Mouse (Mus musculus): Measurements from ENCODE around the gene Rpl37.
"Not testable (repeated sequence)": the region's sequence is repeated elsewhere in the genome, so short reads cannot be mapped to it uniquely, and the experiment has no call there.

Rpl37 gene

DNA sequence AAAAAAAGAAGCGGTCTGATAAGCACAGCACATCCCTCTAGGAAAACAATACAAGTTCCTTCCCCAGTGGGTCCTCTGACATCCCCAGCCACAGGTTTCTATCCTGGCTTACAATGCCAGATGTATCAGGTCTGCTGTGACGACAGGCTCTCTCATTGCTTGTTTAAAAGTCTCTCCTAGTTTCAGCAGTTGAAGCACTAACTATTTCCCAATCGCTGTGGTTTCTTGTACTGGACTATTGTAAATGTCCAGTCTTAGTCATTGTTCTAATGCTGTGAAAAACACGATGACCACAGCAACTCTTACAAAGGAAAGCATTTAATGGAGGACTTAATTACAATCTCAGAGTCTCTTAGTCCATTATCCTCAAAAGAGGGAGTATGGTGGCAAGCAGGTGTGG, 10.0 kb downstream of the Rpl37 start:
- DNase-seq (ENCODE audit: low spot score) = no peak

DNA sequence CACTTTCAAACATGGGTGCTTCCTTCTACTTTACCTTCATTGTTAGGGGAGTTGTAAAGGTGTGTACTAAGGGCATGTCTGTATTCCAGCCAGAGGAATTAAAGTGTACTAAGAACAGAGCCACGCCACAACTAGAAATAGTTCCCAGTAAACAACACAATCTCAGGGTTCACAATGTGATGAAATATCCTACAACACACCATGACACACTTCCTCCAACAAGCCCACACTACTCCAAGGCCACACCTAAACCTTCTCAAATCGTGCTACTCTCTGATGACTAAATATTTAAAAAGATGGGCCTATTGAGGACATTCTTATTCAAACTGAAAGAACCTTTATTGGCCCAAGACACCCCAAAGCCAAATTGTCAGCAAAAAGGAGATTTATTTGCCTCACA, 11.0 kb downstream of the Rpl37 start:
- no peak for DNase-seq (ENCODE audit: low spot score)

DNA sequence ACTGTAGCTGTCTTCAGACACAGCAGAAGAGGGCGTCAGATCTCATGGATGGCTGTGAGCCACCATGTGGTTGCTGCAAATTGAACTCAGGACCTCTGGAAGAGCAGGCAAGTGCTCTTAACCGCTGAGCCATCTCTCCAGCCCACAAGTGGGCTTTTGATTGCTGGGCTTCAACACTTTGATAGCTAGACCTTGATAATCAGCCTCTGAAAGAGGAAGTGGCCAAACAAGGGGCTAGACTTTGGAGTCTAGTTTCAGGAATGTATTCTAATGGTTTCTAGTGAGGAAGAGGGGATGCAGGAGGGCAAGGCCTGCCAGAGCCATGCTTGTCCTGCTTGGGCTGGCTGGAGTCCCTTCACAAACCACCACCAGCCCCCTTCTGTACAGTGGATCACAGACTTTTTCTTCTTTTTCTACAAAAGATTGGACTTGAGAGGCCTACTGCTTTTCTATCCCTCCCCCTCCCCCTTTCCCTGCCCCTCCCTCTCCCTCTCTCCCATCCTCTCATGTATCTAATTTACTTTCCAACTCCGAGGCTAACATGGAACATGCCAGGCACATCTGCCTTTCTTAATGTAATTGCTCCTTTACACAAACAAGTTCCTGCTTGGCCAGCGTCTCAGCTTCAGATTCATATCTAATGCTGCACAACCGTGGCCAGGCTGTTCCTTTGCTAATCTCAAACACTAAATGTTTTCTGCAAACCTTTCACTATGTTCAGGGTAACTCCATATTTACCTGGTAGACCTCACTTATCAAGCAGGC, 11.9 kb downstream of the Rpl37 start:
- DNase-seq (ENCODE audit: low spot score) = no peak

DNA sequence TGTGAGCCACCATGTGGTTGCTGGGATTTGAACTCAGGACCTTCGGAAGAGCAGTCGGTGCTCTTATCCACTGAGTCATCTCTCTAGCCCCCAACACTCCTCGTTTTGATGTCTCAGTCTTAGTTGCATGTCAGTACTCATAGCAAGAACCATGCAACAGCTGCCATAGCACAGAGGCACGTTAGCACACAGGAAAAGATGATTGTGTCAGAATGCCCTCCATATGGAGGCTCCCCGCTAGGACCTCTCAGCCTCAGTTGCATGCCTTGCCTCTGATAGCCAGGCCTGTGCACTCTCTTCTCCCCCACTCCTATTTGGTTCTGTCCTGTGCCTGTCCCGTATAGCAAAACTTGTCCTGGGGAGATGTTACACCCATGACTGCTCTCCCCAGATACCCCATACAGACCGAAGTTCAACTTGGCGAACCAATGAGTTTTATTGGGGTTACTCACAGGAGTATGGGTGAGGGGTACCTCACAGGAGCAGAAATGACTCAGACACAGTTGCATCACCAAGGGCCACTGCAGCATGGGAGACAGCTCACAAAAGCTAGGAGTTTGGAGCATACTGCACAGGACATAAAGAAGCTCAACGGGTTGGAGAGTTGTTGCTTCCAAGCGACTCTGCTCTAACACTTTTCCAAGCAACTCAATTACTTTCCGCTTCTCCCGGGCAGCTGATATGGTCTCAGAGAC, 12.8 kb downstream of the Rpl37 start:
- DNase-seq (ENCODE audit: low spot score) = no peak

DNA sequence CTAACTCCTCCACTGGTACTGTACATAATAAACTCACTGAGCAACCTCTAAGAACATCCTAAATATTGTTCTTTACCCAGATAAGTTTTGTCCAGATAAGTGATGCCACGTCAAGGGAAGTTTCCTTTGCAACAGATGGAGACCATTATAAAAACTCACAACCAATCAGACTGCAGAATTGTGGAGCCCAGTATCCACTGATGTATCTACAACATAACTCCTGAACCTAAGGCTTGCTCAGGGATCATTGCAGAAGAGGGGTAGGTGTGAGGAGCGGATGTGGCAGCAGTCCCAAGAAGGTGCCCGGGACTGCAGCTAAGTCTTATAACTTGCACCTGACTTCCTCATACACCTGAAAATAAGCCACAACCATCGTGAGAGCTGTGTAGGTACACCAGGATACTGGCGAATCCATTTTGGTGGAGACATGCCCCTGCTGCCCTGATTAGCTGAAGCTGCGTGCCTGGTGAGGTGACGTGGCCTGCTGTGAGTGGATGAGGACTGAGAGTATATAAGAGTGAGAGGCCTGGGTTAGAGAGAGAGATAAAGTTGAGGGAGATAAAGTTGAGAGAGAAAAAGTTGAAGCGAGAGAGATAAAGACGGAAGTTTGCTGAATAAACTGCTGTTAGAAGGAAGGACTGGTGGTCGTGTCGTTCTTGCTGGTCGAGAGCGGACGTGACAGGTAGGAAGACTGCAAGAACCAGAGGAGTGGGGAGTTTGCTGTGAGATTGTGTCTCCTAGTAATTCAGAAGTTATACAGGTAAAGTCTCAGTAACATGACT, 14.6 kb downstream of the Rpl37 start:
- not testable (repeated sequence) for DNase-seq (ENCODE audit: low spot score)

DNA sequence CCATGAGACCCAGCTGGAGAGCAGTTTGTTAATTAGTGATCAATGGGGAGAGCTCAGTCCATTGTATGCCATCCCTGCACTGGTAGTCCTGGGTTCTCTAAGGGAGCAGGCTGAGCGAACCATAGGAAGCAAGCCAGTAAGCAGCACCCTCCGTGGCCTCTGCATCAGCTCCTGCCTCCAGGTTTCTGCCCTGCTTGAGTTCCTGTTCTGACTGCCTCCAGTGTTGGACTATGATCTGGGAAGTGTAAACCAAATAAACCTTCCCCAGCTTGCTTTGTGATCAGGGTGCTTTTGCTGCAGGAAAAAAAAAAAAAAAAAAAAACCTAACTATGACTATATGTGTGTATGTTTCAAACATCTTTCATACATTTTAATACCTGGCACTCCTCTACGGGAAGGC, 16.9 kb downstream of the Rpl37 start:
- no peak for DNase-seq (ENCODE audit: low spot score)

DNA sequence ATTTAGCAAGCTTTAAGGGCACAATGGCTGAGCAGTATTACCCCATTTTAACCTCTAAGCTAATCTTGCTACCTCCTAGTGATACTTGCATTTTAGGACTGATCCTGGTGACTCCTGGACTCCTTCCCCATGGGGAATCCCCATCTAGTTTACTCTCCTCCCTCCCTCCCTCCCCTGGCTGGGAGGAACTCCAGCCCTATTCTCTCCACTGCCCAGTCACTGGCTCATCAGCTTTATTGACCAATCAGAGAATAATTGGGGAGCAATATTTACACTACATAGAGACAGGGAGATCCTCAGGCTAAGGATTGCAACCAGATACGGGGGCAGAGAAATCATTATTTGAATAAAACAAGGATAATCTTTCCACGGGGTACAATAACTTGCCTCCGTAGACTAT, 17.7 kb downstream of the Rpl37 start:
- DNase-seq (ENCODE audit: low spot score) = no peak

DNA sequence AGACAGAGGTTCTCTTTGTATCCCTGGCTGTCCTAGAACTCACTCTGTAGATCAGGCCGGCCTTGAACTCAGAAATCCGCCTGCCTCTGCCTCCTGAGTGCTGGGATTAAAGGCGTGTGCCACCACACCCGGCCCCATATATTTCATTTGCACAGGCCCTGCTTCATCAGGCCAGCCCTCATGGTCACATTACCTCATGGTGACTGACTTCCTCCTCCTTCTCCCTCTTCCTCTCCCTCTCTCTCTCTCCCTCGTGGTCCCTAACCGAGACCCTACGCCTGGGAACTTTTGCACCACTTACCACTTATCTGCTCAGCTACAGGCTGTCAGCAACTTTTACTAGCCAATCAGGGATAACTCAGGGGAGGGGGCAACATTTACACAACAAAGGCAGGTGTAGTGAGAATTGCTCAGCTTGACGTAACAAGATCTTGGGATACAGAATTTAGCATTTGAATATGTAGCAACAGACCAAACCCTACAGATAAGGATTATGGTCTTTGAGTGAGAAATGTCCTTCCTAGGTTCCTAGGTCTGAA, 18.6 kb downstream of the Rpl37 start:
- no peak for DNase-seq (ENCODE audit: low spot score)

DNA sequence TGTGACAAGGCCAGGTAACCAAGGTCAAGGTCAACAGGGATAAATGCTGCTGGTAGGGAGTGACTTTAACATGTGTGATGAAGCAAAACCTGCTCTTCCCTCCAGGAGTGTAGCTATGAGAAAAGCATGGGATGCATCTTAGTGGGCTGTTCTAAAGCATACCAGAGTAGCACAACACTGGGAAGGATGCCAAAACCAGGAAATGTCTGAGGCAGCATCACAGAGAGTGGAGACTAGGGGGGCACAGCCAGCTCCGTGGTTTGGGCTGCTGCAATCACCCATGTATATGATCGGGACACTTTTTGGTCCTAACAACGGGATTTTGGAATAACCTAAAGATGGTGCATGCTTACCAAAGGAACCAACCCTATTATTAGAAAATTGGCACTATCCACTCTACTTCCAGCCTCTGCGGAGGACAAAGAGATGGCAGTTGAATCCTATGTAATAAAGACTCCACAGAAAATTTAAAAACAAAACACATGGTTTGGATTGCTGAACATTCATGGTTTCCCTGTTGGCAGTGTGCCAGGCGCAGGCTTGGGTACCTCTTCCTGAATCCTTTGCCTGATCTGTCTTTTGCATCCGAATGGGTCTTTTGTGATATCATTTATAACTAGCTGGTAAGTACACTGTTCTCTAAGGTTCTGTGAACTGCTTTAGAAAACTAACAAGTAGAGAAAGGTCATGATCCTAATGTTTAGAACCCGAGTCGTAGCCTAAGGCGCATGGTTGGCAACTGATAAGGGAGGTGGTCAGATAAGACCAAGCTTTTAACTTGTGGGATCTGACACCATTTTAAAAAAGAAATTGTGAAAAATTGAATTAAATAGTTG, 21.8 kb downstream of the Rpl37 start:
- DNase-seq (ENCODE audit: low spot score) = no peak

DNA sequence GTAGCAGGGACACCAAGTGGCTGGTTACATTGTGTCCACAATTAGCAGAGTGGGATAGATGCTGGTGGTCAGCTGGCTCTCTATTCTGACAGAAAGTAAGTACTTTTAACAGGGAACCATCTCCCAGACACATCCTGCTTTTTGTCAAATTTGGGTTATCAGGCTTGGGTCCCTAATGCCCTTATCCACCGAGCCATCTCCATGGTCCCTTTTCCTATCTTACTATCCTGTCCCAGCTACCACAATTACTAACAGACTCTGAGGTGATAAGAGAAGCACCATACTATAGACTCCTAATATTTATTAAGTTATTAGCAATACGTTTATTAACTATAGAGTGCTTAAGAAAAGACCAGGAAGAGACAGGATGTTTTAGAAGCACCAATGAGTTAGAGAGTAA, 22.9 kb downstream of the Rpl37 start:
- no peak for DNase-seq (ENCODE audit: low spot score)

DNA sequence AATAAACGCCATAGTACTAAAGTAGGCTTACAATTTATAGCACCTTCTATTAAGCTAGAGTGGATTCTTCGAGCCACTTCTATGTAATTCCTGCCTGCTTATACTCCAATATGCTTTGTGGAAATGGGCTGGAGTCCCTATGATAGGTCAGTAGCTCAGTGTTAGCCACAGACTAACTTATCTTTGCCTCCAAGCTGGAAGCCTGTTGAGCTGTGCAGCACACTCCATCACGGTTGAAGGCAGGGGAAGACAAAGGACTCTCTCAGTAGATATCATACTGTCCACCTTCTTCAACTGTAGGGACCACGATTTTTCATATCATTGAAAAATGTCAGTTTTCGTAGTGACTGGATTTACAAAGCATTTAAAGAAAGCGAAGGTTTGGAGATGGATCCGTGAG, 23.4 kb downstream of the Rpl37 start:
- no peak for DNase-seq (ENCODE audit: low spot score)

DNA sequence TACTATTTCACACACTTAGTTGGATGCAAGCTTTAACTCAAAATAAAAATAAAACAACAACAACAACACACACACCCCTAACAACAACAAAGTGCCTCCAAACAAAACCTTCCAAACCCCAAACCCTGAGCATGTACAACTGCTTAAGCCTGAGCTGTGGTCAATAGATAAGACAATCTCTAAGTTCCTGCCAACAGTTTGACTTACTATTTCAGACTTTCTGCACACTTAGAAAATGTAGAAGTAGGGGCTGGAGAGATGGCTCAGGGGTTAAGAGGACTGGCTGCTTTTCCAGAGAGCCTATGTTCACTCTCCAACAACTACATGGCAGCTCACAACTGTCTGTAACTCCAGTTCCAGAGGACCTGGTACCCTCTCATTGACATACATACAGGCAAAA, 23.9 kb downstream of the Rpl37 start:
- DNase-seq (ENCODE audit: low spot score) = no peak

DNA sequence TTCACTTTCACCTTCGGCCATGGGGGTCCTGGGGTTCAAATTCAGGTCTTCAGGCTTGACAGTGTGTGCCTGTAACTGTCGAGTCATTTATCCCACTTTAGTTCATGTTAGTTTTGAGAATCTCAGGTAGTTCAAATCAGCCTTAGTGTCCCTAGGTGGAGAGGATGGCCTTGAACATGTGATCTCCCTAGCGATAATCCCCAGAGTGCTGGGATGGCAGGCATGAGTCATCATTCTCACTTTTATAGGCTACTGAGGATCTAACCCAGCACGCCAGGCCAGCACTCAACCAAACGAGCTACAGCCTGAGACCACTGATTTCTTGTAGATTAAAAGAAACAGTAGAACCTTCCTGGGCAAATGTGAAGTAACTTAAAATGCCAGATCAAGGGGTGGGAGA, 25.6 kb downstream of the Rpl37 start:
- no peak for DNase-seq (ENCODE audit: low spot score)

DNA sequence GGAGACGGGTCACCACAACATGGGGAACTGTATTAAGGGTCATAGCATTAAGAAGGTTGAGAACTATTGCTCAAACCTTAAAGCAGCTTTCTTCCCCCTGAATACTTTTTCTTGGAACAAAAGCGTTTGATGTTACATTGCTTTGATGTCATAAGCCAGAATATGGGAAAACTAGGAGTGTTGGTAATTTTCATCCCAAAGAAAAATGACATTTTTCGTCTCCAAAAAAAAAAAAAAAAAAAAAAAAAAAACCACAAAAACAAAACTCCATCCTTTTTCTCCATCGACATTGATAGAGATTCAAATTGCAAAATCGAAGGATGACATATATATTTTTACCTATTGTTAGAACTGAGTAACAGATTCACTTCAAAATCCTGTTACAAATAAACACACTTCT, 26.3 kb downstream of the Rpl37 start:
- no peak for DNase-seq (ENCODE audit: low spot score)

DNA sequence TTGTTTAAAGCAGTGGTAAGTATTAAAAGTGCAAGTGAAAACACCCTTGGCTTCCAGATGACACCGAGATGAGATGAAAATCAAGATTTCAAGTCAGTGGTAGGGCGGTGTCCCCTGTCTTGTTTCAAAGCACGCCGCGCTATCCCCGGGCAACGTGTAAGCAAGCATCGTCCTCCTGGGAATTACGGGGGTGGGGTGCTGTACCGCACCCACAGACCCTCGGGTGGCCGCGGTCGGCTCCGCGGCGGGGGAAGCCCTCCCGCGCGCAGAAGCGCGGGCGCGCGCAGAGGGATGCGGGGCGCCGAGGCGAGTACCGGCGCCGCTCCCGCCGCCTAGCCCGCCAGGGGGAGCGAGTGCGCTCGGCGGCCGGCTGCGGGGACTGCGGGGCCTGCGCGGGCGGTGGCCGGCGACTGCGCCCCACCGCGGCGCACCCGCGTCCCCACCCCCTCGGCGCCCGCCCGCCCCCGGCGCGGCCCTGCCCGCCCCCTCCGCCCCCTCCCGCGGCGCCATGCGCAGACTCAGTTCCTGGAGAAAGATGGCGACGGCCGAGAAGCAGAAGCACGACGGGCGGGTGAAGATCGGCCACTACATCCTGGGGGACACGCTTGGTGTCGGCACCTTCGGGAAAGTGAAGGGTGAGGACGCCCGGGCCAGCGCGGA, 27.0 kb downstream of the Rpl37 start, which contains the start of gene Prkaa1:
TSS of gene Prkaa1 (plus strand) at position 501 of the 660 bp plus-strand sequence.
- no peak for DNase-seq (ENCODE audit: low spot score)

DNA sequence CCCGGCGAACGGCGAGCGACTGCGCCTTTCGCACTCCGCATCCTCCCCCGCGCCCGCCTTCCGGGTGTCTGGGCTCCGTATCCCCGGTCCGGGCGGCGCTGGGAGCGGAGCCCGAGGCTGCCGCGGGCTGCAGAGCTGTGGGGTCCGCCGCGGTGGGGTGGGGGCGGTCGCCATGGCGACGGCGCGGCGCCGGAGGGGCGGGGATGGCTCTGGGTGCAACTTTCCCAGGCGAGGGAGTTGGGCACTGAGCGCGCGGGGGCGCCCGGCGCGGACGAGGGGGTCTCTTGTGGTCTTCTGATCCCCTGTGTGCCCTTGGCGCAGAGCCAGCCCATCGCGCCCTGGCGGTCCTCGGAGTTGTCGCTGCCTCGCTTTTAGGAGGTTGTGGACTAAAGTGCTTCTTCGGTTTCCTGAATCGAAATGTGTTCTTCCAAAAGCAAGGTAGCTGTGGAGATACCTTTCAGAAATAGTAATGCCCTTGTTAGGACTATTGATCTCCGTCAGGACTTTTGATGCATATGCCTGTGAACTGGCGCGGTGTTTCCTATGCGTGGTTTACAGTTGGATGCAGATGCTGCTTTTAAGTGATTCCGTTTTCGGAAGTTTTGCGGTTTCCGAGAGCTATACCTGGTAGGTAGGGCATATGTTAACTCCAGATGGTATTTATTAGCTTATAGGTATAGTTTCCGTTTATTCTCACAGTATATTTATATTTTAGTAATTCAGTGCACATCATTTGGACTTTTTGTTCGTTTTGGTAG, 27.8 kb downstream of the Rpl37 start:
- peak; percentile 61 for DNase-seq (ENCODE audit: low spot score)

DNA sequence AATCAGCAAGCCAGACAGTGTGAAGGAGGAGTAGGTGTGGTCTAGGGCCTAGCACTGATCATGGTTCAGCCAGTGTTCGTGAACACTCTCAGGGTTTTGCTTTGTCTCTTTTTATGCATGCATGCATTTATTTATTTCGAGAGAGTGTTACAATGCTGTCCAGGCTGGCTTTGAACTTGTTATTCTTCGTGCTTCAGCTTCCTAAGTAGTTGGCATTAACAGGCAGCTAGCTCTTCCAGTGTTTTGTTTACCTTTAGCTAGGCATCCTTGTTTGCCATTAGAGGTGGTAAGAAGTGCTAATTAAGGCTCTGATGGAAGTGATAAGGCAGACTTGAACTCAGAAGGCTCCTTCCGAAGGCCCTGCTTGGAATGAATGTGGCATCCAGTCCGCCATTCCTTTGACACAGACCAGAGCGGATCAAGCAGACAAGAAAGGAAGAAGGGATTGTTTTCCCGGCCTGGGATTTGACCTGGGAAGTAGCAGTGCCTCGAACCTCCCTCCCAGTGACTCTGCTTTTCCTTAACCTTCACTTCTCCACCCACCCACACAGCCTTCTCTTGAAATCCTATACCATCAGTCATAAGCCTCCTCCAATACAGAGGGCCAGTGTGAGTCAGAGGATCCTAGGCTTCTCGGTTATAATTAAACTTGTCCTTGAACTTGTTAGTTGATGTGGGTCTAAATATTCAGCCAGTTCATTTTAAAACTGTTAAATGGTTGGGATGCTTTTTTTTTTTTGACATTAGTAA, 28.9 kb downstream of the Rpl37 start:
- no peak for DNase-seq (ENCODE audit: low spot score)

DNA sequence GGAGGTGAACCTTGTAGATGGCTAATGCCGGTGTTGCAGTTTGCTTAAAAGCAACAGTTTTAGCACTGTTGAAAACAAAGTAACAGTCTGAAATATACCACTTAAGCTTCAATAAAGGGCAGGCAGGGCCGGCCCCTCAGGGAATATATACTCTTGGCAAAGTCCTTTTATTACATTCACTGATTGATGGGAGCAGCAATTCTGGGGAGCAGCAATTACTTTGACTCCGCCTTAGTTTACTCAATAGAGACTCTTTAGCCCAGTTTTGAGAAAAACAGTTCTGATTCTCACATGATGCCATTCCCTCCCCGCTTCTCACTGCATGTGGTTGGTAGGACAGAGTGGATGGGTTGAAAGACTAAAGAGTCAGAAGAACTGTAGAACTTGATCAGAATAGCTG, 32.7 kb downstream of the Rpl37 start:
- DNase-seq (ENCODE audit: low spot score) = no peak

DNA sequence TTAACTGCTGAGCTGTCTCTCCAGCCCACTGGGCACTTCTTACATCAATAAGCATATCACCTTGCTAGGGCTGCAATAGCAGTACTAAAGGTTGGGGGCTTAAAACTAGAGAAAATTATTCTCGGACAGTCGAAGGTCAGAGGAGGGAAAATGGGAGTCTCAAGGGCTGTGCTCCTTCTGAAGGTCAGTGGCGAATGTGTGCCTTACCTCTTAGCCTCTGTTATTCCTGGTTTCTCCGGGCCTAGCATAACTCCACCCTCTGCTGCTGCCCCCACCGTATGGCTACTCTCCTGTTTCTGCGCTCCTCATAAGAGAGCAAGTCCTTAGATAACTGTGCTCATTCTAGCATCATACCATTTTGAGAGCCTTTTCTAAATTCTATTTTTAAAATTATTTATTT, 35.7 kb downstream of the Rpl37 start:
- no peak for DNase-seq (ENCODE audit: low spot score)

DNA sequence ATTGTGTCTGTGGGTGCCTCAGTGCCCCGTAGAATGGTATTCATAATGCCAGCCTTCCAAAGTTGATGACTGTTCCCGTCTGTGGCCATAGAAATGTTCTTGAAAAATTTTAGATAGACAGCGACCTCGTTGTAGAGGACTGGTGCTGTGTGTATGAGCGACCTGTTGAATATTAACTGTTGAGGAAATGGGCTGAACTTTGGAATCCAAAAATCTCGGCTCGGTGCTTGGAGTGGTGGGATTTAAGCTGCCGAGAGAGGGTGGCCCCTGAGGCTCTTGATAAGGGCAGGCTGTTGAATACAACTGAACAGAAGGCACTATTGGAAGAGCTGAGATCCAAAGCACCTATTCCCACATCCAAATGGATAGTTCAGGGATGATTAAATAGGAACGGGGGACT, 38.2 kb downstream of the Rpl37 start:
- DNase-seq (ENCODE audit: low spot score) = no peak
